Mouse (Mus musculus) retina, adult 2 months (tissue): Measurements from ENCODE around the gene Atf3.

ENCODE experiments used
- DNase-seq: peaks from one replicate; pipeline ENCODE4 v3.0.0-alpha.2; 2012; ENCODE audit warnings: low read depth, low spot score

Atf3 gene

DNA sequence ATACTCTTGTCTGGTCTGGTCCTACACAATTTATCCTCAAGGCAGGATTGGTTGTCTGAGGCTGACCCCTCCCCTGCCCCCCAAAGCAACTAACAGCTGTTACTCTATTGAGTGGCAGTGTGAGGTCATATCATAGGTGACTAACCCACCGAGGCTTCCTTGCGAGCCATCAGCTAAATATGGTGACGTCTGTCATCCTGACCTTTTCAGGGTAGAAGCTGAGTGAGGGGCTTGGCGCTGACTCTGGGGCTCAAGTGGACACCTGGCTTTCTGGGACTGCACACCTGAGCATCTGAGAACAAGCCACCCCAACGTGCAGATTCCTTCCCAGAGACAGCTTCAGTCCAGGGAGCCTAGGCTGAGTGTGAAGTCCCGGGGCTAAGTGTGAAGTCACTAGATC is at the start of gene Atf3:
Atf3 (minus strand) TSS at position 101 of the 400 bp plus-strand sequence.
- DNase-seq = no peak

DNA sequence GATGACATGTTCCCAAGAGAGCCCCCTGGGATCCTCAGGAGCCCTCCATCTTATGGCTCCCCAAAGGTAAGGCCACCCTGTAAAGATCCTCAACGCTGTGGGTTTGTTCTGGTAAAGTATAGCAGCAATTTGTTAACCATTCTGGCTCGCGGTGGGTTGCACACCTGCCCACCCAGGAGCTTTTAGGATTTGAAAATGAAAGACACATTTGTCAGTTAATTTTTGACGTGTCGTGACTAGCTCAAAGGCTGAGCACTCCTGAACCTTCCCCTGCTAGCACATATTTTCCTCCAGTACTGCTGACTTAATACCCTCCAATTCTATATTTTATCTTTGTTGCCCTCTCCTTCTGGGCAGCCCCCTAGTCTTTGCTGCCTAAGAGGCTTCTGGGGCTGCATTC is 49.3 kb upstream of the Atf3 start:
- no peak for DNase-seq

DNA sequence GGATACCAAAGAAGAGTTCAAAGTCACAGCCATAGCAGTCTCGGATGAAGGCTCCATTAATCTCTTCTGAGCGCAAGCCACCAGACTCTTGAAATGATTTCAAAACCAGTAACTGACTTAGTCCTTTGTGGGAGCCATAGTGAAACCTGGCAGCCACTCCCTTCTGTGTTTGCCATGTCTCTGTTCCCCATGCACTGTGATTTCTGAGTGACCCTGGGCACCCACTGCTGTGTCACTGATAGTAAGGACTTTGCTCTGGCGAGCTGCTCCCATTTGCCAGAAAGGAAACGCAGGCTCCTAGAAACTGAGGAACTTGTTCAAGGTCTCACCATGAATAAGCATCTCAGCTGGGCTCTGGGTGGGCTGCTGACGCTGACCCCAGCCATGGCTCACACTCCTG is 45.6 kb upstream of the Atf3 start:
- DNase-seq = no peak

DNA sequence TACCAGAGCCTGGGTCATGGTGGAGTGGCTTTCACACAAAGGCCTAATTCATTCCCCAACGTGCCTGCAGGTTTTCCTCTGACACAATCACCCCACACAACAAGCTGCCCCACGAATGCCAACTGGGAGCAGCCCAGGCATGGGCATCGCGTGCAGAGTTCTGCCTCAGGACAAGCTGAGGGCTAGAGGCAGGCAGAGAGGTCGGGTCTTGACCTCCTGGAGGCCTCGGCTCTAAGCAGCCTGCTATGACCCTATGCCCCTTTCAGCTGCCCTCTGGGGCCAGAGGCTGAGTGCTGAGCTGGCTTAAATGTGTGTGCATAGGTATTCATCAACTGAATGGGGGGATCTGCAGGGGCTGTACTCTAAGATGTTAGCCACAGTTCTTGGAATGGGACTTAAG is 44.0 kb upstream of the Atf3 start:
- DNase-seq = no peak

DNA sequence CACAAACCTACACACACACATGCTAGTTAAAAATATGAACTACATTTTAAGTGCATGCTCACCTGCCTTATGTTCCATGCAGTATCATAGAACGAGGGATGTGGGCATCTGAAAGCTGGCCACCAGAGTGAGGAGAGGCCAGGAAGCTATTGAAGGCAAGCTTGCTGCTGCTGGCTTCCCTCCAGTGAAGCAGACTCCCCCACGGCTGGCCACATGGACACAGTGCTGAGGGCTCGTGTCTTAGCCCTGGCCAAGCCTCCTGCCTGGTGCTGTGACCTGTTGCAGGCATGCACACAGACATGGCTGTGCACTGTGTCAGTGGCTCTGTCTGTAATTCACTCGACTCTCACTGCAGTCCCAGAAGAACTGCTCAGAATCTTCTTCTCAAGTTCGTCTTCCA is 41.8 kb upstream of the Atf3 start:
- DNase-seq = no peak

DNA sequence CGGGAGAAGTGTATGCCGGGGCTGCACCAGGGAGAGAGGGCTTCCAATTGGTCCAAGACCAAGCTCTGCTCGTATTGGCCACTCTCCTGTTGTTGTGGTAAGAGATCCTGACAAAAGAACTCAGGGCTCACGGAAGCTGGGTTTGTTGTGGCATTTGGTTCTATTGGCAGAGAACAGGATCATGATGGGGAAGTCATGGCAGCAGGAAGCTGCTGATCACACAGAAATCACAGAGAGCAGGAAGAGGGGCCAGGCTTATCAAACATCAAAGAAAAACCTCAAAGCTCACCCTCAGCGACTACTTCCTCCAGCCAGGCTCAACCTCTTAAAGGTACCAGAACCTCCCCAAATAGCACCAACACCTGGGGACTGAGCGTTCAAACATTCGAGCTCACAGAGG is 41.3 kb upstream of the Atf3 start:
- no peak for DNase-seq

DNA sequence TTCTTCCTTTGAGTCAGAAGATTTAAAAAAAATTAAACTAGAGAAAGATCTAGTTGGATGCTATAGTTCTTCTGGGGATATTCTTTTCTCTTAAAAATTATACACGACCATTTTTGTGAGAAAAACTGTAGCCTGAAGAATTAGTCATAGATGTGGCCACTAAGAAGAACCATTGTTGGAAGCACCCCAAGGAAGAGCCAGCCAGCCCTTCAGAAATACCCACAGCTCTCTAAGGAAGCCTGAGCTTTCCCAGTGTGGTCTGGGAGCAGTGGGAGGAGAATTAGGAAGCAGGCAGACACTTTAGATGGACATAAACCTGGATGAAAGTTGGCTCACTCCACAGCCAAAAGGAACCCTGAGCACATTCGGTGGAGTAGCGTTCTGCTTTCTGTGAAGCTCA is 40.7 kb upstream of the Atf3 start:
- no peak for DNase-seq

DNA sequence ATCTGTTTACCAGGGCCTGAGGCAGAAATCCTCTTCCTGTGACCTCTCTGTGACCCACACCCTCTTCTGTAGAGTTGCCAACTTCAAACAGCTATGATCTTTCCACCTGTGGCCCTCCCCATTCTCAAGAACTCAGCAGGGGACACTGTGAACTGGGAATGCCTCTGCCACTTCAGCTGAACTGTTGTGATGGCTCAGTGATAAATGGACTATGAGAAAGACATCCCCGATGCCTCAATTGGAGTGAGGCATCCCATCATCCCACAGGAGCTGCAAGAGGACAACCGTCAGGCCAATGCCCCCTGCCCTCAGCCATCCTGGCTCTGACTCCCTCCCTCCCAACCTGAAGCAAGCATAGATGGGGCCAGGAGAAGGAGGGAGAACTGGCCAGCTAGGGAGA is 40.1 kb upstream of the Atf3 start:
- DNase-seq = no peak

DNA sequence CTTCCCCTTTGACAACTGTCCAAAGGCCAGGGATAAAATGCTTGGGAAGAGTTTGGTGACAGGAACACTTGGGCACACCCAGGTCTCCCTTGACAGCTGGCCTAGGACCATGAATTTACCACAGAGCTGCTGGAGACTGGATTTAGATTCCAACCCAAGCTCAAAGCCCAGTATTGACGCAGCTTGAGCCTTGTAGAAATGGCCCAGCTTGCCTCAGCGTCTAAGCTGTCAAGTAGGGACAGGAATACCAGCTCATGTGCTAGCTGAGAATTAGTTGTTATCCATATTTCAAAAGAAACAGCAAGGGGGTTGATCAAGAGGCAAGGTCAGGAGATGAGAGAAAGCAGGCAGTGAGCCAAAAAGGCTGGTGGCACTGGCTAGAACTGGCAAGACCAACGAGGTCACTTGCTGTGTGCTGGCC is 39.5 kb upstream of the Atf3 start:
- DNase-seq = no peak

DNA sequence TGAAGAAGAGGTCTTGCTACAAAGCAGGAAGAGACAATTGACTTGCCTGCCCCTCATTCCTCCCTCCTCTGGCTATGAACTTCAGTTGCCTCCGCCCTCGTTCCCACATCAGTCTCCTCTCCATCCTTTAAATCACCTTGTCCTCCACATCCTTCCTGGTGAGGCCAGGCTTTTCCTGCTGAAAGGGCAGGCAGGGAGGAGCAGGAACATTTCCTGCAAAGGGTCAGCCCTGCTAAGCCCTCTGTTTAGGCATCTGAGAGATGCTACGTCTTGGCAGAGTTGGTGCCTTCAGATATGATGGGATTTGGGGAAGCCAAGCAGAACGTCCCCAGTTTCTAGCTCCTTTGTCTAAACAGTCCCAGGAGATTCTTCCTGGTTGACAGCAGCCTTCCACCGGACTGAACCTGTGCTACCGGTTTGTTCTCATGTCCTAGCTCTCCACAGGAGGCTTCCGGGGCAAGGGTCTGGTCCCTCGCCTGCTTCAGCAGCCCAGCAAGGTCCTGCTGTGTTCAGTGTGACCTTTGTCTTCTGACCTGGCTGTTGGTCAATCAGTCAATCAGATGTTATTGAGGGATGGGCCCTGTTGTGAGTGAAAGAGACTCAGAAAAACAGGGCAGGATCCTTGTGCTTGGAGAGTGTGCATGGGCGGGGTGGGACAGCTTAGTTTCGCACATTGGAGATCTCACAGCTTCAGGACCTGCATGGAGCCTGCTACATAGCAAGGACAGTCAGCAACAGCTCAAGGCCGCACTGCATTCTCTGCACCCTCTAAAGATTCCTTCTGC is 38.9 kb upstream of the Atf3 start:
- DNase-seq = no peak

DNA sequence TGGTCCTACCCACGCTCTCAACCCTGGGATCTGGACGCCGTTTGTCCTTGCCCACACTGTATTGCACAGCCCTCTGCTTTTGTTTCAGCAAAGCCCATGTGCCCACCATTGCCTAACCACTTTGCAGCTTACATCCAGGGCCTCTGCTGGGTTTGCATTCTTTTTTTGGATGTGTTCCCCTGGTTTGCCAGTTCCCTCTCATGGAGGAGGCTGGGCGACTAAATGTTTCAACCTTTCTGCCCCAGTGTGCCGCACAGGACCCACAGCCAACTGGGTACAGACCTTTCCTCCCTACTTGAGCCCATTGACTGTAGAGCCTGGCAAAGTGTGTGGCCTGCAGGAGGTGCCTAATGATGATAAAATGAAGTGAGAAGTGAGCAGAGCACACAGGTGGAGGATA is 38.3 kb upstream of the Atf3 start:
- DNase-seq = no peak

DNA sequence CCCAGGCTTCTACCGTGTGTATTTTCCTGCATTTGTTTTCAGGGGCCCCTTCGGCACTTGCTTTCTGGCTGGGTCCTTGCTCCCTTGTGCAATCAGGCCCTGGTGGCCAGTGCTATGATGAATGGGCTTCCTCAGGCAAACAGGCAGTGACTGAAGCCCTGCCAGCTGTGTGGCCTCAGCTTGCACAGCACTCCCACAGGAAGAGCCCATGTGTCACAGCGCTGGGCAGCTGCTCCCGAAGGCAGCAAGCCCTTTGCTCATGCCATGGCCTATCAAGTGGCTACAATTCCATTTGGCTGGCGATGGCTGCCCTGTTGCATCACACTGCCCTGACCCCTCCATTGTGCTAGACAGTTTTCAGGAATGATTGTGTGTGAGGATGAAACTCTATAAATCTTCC is 36.6 kb upstream of the Atf3 start:
- no peak for DNase-seq

DNA sequence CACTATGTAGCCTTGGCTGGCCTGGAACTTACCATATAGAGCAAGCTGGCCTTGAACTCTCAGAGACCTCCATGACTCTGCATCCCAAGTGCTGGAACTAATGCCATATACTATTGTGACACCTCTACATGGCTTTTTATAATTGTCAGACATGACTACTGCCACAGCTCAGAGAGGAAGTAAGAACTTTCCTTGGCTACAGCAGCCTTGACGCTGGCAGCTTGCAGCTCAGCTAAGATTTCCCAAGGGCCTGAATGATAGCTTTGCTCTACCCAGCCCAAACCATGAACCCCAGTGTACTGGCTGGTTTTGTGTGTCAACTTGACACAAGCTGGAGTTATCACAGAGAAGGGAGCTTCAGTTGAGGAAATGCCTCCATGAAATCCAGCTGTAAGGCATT is 35.8 kb upstream of the Atf3 start:
- DNase-seq = no peak

DNA sequence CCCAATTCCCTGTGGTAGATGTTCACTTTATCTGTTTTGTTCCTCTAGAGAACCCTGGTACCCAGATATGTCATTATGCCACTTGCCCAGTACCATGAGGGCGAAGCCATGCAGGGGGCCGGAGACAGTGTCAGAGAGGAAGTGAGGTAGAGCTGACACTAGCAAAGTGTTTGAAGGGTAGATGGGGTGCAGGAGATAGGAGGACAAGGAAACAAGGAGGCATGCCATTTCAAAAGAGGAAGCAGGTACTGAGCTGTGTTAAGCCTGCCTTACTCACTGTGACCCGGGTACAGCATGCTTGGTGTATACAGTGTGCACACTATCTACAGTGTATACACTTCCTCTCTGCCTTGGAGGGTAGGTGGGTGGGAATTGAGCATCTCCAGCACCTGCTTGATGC is 32.1 kb upstream of the Atf3 start:
- DNase-seq = no peak

DNA sequence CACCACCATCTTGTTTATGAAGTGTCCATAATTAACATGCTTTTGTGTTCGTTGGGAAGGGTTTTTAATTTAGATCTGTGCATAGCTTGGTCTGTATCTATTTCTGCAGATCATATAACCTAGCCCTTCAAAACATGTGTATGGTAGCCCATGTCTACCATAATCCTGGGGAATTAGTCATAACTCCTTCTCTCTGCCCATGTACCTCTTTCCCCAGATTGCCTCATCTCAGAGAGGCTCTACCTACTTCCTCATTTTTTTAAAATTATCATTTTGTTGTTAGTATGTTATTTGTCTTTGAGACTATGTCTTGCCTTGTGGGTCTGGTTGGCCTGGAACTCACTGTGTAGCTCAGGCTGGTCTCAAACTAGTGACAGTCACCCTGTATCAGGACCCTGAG is 30.6 kb upstream of the Atf3 start:
- no peak for DNase-seq

DNA sequence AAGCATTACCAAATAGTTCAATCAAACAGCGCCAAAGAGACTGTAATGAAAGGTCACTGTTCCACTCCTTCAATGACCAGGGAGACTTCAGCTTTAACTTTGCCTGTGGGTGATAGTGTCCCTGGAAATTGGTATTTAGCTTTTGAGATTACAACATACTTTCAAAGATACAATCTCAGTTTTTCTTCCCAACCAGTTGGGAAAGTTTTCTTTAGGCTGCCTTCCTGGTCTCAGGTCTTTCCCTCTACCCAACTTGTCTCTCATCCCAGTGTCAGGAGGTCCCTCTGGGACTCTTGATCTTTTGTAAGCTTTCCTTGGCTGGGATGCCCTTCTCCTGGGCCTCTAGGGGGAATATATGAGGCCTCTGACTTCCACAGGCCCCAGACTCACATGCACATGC is 29.7 kb upstream of the Atf3 start:
- no peak for DNase-seq

DNA sequence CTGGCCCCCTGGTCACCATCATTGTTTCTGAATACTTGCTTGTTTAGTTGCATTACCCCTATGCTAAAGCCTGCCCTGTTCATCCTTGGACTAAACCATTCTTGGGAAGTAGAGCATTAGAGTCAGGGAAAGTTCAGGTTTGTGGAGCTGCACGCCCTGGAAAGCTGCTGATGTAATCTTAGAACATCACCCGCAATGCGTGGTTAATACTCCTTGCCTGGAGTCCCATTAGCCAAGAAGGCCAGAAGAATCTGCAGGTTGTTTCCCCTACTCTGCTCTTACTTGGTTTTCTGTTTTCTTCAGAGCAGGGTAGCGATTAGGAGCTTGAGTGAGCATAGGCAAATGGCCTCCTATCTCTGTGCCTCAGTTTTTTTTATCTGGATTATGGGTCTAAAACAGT is 26.0 kb upstream of the Atf3 start:
- DNase-seq = no peak

DNA sequence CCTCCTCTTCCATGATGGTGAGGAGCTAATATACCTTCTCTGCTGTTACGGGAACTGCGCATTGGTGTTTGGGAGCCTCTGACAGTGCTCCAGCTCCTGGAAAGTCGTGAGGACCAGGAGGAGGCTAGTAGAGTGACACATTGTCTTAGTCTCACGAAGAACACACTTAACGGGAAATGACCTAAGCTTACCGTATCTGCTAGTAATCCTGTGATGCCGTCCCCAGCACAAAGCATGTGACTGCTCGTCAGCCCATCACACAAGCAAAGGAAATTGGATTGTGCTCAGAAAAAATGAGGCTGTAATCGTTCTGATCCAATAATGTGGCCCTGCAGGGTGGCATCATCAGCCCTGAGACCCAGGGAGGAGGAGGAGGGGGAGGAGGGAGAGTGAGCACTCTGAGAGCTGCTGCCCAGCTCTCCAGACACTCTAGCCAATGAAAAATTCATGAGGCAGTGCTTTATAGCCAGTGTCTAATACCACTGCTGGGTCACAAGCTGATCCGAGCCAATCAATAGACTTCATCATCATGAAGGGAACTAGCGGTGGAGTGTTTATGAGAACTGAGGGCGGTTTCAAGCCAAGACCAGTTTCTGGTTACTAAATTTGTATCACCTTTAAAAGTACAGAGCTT is 24.3 kb upstream of the Atf3 start:
- DNase-seq = no peak

DNA sequence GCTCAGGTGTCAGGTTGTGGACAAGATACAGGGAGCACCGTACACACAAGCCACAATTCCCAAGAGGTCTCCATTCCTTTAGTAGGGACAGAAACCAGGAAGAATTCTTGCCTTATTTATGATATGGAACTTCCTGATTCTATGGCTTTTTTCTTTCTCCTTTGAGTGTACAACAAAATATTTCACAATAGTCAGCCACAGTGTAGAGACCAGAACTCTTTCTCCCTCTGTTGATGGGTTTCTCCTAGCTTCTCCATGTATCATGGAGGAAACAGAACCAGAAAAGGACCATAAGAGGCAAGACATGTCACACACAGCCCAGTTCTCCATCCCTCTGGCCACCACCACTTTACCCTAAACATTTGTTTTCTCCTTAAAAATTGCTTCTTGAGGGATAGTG is 23.7 kb upstream of the Atf3 start:
- no peak for DNase-seq

DNA sequence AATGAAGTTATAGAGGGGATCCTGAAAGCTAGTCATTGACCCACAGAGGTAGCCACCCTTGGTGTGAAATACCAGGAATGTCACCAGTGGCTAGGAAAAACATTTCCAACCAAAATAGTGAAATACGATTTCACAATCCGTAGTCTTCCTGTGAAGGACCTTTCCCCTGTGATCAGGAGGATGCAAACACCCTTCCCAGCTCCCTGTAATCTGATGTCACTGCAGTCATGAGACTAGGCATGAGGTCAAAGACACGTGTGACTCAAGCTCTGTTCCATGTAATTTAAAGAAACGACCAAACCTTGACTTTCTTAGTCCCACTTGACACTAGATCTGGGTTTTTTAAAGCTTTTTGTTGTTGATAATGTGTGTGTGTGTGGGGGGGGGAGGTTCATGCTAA is 21.8 kb upstream of the Atf3 start:
- DNase-seq = no peak

DNA sequence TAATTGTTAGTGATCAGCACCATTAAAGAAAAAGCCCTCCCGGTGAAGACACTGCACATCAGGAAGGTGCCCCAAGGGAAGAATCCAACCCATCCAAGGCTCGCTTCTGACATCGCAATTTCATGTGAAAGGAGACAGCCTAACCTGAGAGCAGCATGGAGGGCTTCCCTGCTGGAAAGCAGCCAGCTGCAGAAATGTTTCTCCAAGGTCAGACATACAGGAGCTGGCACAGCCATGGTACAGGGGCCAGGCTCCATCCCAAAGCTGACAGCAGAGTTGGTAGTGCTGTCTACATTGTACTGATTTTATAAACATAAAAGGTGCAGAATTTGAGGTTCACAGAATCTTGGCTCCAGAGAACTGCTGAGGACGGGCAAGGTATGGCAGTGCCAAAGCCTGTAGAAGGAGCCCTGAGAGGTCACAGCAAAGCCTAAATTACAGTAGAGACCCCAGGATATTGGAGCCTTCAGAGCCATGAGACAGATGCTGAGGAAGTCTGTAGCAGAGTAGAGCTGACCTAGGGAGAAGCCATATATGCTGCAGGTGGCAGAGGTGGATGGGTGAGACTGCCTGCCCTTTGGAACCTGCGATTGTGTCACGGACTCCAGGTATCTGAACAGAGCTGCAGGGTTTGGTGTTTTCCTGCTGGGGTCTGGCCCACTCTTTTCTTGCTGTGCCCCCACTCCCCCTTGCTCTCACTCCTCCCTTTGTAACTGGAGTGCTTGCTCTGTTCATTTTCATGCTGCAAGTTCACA is 18.1 kb upstream of the Atf3 start:
- DNase-seq = no peak

DNA sequence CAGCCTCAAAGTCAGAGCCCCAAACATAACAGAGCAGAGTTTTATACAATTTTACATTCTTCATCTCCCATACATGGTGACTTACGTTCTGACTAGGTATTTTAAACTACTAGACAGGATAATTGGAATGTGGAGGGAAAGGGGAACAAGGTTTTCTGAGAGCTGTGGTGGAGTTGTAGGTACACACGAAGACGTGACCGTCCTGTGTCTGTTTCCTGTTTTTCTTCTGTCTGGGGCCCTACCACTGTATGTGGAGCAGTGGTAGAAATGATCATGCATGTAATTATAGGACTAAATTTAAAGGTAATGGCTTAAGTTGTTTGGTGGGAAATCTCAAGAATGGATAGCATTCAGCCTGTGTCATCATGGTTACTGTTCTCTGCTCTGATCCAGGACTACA is 17.0 kb upstream of the Atf3 start:
- no peak for DNase-seq

DNA sequence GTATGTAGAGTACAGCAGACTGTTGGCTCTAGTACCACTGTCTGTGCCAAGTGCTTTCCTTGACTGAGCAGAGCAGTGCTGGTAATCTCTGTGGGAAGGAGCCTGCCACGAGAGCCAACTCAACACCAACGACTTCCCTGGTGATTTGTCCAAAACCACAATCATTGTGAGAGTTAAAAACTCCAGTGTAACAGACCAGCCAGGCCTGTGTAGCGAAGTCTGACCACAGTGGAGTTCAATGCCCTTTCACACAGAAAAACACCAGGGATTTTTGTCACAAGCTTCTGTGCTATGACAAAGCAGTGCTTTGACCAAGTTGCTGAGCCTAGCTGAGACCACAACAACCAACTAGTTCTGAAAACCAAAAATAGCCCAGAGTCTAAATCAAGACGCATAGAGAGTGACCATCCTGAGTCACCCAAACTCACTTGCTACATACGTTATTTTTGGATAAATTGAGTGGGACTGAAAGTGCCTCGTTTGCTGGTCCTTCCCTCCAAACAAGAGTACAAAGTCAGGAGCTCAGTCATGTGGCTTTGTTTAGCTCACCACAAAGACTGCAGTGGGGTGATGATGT is 12.6 kb upstream of the Atf3 start:
- DNase-seq = no peak
